Mouse (Mus musculus) spleen, adult 12 weeks (tissue): ENCODE data around the gene Gm49358.

ENCODE experiments used
- DNase-seq: peaks from one replicate; pipeline ENCODE4 v3.0.0; 2022; ENCODE audit warnings: low spot score

The Gm49358 gene

DNA sequence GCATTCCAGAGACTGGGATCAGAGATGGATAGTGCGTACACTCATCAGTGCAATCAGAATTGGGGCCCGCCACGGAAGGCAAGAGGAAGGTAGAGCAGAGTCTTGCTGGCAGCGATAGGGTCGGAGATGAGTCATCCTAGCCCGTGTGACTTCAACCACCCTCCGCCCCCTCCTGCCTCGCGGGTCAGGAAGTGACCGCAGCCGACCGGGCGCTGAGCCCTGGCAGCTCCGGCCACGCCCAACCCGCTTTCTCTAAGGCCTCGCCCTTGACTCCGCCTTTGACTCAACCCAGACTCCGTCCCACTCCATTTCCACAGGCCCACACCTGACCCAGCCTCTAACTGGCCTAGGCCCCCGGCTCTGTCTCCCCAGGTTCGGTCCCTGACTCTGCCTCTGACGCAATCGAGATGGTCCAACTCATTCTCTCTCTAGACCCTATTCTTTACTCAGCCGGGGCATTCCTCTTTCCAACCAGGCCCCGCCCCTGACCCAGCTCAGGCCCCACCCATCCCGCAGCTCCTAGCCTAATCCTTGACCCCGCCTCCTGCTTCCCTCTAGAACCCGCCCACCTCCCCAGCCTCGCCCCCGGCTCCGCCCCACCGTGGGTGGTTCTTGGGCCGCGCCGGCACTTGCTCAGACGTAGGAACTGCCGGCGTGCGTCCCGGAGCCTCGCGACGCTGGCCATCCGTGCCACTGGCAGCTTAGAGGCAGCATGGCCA lies 14.8 kb downstream of the Gm49358 start, which contains the start of gene Nt5dc3:
Gene Nt5dc3, plus strand, starts transcription at position 608 of the 719 bp plus-strand sequence.
- DNase-seq = peak; percentile 97

DNA sequence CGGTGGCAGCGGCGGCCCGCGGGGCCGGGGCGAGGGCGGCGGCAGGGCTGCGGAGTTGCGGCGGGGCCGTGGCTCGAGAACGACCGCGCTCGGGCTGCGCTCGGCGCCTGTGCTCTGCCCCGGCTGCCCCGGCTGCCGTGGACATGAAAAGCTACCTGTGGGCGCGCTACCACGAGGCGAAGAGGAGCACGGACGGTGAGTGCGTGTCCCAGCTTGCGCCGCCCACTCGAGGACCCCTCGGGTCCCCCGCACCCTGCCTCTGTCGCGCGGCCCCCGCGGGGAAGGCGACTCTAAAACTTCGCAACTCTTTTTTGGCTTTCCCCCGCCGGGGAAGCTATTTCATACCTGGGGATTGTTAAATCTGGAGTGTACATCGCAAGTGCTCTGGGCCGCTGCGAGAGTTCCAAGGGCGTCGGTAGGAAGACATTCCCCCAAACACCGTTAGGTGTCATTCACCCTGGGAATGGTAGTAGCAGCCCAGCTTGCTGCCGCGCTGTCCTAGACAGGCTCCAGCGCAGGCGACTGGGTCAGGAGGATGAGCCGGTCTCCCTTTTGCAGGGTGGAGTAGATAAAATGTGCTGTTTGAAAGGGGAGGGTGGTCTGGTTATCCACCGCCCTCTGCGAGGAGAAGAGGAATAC lies 15.5 kb downstream of the Gm49358 start:
- DNase-seq = peak; percentile 35

GRCm38 (mm10) chr10:86779816-86780500 lies 16.2 kb downstream of the Gm49358 start:
- no peak for DNase-seq

GRCm38 (mm10) chr10:86781641-86782040 lies 17.9 kb downstream of the Gm49358 start:
- DNase-seq = no peak

DNA sequence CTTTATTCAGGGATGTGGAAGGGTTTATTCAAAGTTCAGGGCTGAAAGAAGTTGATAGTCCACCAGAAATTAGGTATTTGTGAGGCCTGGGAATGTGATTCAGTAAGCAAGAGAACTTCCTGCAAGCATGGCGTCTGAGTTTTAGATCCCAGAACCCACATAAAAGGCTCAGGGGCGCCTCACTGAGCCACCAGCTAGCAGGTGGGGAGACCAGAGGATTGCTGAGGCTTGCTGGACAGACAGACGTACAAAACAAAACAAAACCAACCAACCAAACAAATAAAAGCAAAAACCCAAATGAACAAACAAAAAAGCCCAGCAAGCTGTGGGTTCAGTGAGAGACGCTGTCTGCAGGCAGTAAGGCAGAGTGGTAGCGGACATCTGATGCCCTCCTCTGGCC lies 18.9 kb downstream of the Gm49358 start:
- no peak for DNase-seq

DNA sequence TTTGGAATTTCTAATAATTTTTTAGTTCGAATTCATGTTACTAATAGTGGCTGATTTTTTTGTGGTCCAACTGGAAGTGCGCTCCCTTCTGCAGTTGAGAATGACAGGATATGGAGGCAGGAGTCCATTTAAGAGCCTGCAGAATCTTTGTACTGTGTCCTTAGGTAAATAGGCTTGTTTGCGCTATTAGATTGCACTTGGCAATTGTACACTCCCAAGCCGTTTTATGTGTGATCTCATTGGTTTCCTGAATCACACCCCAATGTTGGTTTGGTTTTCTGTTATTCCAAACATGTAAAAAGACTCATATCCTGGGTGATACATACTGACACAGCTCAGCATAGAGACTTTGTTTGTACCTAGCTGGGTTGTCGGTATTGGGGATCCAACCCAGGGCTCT lies 19.8 kb downstream of the Gm49358 start:
- no peak for DNase-seq

GRCm38 (mm10) chr10:86784126-86784675 lies 20.4 kb downstream of the Gm49358 start:
- DNase-seq = no peak

DNA sequence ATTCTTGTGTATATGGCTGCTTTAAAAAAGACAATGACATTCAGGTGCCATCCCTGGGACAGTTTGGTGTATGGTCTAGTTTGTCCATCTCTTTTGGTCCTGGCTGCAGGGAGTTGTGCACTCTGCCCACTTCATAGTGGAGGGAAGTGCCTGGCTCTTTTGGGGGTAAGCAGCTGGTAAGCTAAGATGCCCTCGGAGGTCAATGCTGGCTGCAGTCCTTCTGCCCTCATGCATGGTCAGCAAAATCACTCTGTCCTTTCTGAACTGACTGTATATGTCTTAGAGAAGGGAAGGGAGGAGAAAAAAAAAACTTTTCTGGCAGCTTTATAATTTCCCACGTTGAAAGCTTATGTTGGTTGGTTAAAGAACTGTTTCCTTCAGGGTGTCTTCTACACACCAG lies 21.6 kb downstream of the Gm49358 start:
- DNase-seq = no peak

DNA sequence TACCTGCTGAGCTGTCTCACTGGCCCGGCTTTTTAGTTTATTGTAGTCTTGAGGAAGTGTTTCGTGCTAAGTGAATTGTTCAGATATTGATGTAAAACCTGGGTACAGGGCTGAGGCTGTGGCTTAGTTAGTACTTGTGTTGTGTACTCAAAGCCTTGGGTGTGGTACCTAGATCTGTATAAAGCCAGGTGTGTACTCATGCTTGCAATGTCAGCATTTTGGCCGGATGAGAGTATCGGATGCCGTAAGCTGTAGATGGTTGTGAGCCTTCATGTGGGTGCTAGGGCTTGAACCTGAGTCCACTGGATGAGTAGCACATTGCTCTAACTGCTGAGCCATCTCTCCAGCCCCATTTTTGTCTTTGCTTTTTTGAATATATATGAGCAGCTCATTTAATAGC lies 22.3 kb downstream of the Gm49358 start:
- DNase-seq = no peak

- DNase-seq = no peak
Measured at GRCm38 (mm10) chr10:86788193-86788592, 24.4 kb downstream of the Gm49358 start.

DNA sequence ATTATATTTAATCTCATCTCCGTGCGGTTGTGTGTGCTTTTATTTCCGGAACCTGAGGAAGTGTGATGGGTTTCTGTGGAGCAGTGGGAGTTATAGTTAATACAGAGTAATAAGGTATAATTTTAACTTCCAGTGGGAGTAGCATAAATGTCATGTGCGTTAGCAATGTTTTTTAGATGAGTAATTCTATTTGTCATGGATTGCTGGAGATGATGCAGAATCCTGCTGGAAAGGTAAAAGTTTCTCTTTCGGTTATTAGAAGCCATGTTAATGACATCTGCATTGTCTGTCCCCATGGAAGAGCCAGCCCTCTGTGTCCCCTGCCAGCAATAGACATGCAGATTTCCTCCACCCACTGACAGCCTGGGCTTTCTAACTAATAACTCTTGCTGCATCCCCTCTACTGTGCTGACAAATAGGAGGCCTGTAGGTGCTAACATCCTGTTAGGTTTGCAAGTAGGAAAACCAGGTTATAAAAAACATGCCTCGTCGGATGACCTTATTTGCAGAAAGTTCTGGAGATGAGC lies 25.4 kb downstream of the Gm49358 start:
- DNase-seq = no peak

GRCm38 (mm10) chr10:86791507-86792184 lies 27.9 kb downstream of the Gm49358 start:
- no peak for DNase-seq

DNA sequence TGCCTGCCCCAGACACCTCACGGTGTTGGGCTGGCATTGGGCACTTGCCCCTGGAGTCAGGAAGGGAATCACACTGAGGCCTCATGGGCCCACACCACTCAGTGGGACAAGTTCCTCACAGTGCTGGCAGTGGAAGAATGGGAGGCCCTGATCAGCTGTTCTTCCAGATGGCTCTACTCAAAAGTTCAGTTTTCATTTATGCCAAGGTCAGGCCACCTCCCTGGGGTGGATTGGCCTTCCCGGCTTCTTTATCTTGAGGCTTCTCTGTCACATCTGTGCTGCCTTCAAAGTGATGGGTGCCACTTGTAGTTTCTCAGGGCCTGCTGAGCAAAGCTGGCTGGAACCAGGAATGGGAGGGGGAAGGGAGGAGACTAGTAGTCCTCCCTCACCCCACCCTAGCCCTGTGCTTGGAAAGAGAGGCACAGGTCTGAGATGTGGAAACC lies 29.8 kb downstream of the Gm49358 start:
- no peak for DNase-seq

- no peak for DNase-seq
Measured at GRCm38 (mm10) chr10:86794196-86794595, 30.4 kb downstream of the Gm49358 start.

GRCm38 (mm10) chr10:86794794-86795535 lies 31.2 kb downstream of the Gm49358 start:
- DNase-seq = no peak

DNA sequence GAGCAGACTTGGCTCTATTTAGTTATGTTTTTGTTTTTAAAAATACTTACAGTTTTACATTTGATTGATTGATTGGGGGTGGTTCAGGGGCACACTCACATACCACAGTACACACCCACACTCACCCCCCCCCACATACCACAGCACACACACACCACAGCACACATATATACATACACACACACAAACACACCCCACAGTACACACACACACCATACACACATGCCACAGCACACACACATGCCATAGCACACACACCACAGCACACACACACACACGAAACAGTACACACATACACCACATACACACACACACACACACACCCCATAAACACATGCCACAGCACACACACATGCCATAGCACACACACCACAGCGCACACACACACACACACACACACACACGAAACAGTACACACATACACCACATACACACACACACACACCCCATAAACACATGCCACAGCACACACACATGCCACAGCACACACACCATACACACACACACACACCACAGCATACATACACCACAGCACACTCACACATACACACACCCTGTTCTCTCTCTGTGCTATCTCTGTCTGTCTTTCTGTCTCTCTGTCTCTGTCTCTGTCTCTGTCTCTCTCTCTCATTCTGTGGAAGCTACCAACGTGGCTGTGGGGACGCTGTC lies 32.4 kb downstream of the Gm49358 start:
- no peak for DNase-seq

- no peak for DNase-seq
Measured at GRCm38 (mm10) chr10:86807362-86807761, 43.6 kb downstream of the Gm49358 start.

DNA sequence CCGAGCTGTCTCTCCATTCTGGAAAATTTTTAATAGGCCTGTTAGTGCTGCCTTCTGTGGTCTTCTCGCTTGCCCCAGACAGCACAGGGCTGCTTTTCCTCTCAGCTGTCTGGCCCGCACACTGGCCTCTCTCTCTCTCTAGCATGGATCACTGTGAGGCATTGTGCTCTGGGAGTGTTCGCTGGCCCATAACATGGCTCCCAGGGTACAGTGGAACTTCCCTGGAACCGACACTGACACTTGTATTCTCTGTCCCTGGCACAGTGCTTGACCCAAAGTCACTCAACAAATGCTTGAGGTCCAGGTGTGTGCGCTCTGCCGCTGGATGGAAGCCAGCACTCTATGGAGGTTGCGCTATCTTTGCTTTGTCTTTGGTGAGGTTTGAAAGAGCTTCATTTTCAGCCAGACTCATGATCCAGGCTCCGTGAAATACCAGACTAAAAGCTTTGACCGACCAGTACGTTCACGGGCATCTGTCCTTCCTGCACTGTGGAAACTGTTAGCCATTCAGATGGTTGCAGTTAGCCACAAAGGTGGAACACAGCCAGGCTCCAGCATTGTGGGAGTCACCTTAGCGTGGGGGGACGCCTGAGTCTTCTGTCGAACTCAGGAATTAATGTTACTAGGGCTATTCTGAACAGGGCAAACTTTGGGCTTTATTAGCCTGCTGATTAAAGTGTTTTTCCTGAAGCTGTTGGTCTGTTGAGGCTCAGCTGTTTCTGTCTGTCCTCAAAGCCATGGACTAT lies 44.4 kb downstream of the Gm49358 start:
- no peak for DNase-seq

DNA sequence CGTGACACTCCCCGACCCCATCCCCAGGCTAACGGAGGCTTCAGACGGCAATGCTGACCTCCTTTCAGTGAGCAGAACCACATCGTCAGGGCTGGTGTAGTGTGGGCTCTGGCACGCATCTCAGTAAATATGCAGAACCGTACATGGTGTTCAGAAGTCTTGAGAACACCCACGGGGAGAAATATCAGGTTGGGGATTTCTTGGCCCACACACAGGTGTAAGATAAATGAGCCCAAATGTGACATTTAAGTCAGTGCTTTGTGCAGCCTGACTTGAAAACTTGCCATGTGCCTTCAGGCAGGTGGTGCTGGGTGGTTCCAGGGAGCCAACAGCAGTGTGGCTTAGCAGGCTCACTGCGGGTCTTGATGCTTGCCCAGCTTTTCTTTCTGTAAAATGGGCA lies 46.2 kb downstream of the Gm49358 start:
- no peak for DNase-seq

DNA sequence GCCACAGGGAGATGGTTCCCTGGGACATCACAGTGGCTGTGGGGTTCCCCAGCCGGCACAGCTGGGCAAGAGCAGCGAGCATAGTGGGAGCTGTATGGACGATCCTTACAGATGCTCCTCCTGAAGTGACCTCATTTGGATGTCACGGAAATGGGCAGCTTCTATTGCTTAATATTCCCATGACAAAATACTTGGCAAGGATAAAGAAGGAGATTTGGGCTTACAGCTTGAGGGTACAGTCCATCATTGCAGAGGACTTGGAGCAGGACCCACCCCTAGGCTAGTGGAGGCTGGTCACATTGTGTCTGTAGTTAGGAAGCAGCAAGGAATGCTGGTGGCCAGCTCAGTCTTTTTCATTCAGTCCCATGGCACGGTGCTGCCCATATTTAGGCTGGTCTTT lies 46.8 kb downstream of the Gm49358 start:
- DNase-seq = no peak
